Mouse (Mus musculus): ENCODE measurements at regions not wholly inside any gene's neighbourhood (a gene's known extent, or its start where the extent isn't known, plus 50 kb on each side); places are given as distances from the start of the nearest gene placed in this dataset.

DNA sequence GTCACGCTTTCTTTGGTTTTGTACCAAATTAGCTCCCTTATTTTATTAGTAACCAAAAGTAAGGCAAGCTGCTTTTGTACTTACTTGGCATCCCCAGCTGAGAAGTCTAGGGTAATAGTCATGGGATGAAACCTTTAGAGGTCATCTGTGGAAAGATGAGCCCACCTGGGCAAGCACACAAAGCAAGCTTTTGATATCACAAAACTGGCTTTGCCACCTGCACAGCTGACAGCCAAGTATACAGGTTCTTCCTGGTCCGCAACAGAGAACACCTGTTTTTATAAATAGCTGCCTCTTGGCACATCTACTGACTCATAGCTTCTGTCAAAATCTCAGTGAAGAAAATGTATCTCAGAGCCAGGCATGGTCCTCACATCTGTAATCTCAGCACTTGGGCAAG, 197.2 kb downstream of the Arl4a start:
- no peak for DNase-seq (ENCODE audit: low read depth, low spot score)

DNA sequence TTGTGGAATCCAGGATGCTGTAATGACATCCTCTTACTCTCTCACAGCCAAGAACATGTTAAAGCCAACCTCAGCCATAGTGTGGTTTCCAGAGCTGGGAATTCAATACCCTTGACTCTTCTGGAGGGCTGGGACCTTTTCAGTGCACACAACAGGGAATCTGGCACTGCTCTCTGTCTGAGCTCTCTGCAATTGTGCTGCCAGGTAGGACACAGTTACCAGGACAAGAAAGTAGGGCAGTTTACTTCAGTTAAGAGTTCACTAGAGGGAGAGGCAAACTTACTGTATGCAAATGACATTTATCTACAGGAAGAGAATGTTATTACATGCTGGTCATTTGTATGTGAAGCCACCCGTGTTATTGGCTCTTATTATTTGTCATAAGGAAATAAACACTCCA, 197.6 kb downstream of the Arl4a start:
- no peak for DNase-seq (ENCODE audit: low read depth, low spot score)

DNA sequence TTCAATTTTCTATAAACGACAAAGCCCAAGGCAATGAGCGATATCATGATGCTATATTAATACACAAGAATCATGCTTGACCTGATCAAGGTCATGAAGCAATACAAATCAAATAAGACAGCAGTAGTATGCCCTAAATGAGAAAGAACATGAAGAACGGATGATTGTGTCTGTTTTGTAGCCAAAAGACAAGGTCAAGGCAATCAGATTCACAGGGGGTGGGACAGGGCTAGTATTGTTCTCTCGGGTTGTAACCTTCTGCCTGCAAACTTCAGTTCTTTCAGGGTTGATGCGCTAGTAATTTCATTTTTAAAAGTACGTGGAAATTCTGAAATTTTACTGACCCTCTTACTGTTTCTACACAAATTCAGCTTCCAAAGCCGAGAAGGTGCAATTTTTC, 206.7 kb downstream of the Arl4a start:
- no peak for DNase-seq (ENCODE audit: low read depth, low spot score)

GRCm38 (mm10) chr12:39830530-39830929, 207.3 kb downstream of the Arl4a start:
- no peak for DNase-seq (ENCODE audit: low read depth, low spot score)

- no peak for DNase-seq (ENCODE audit: low read depth, low spot score)
Observed at GRCm38 (mm10) chr12:39822671-39823070, 215.2 kb downstream of the Arl4a start.

GRCm38 (mm10) chr12:39801536-39801935, 236.3 kb downstream of the Arl4a start:
- DNase-seq (ENCODE audit: low read depth, low spot score): no peak

DNA sequence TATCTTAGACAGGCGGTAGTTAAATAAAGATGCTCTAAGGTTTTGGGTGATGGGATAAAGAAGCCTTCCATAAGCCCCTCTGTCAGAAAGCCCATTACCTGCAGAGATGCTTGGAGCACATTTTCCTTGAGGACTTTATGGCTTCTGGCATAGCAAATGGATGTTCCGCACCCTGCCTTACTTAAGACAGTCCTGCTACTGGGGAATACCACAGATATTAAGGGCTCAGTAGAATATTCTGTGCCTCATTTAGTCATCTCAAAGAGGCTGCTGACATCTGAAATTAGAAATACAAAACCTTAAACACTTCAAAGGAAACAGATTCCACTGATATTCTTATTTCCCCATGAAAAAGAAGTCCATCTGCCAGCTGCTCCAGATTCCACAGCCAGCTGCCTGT, 240.0 kb downstream of the Arl4a start:
- DNase-seq (ENCODE audit: low read depth, low spot score): no peak

DNA sequence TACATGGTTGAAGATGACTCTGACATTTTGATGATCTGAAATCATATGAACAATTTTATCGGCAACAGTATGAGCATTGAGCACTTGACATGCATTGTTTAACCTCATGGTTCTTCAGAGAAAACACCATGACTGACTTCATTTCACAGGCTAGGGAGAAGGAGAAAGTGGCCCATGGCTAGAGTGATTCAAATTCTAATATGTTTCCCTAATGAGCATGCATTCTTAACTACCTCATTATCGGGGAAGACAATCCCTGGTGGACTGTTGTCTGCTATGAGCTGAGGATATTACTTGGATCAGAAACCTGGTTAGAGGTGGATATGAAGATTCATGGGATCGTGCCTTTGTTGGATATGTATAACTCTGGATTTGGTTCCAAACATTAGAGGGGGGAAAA, 240.9 kb downstream of the Arl4a start:
- no peak for DNase-seq (ENCODE audit: low read depth, low spot score)

DNA sequence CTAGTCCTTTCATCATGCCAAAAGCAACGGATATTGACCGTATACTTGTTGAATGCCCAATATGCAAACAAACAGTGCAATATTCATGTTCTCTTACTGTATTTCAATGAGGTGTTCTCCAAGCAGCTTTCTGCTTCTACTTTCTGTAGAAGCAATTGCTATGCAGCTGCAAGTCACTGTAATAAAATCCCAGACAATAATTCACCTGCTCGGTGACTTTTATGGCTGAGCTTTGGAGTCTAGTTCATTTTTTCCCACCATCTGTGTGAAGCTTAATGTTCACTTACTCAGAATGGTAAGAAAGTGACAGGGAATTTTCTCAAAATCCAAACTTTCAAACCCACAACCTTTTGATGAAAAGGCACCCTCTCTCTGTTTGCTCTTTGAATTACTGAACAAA, 252.8 kb downstream of the Arl4a start:
- no peak for DNase-seq (ENCODE audit: low read depth, low spot score)

DNA sequence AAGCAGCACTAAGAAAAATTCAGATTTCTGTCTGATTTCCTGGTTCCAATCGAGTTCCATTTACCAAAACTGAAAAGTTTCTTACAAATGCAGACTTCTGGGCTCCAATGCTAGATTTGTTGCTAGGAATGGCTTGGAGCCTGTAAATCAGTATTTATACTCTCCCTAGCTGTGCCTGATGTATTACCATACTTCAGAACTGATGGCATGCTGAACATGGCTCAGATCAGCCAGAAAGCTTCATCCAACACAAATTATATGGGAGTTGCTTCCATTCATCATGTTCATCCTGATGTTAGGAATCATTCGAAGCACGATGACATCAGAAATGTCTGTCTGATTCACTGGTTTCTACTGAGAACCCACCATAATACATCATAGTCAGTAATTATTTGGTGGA, 253.3 kb downstream of the Arl4a start:
- no peak for DNase-seq (ENCODE audit: low read depth, low spot score)

- DNase-seq (ENCODE audit: low read depth, low spot score): no peak
Observed at GRCm38 (mm10) chr12:39776173-39776572, 261.7 kb downstream of the Arl4a start.

DNA sequence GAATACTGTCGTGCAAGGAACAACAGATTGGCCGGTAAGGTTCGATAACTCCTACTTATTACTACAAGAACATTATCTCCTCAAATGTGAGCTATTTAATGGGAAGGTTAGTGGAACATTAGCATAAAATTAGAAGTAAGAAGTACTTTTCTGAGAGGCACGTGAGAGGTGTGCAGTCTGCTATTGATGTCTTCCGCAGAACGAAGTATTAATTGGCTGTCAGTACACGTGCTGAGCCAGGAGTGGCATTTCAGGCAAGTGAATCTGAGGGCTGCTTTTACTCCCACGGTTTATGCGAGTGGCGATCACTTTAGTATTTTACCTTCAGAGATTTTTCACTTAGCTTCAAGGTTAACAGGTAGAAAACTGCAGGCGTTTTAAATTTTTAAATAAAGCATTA, 270.8 kb downstream of the Arl4a start:
- no peak for DNase-seq (ENCODE audit: low read depth, low spot score)

GRCm38 (mm10) chr12:39763529-39763928, 274.3 kb downstream of the Arl4a start:
- no peak for DNase-seq (ENCODE audit: low read depth, low spot score)

- no peak for DNase-seq (ENCODE audit: low read depth, low spot score)
Observed at GRCm38 (mm10) chr12:39761946-39762345, 275.9 kb downstream of the Arl4a start.

DNA sequence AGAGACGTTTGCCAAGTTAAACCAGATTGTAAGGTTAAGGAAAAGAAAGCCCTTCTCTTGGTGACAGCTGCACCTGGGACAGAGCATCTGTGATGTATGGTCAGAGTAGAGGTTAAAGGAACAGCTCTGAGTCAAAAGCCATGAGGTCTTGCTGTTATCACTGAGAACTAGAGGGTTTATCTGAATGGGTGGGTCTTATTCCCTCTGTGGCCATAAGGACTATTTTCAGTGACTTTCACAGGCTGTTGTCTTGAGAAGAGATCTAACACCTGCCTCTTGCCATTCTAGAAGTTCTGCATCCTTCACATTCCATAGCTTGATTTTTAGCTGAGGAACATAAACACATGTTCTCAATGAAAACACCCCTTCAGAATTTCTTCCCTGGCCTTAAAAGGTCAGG, 276.5 kb downstream of the Arl4a start:
- no peak for DNase-seq (ENCODE audit: low read depth, low spot score)

DNA sequence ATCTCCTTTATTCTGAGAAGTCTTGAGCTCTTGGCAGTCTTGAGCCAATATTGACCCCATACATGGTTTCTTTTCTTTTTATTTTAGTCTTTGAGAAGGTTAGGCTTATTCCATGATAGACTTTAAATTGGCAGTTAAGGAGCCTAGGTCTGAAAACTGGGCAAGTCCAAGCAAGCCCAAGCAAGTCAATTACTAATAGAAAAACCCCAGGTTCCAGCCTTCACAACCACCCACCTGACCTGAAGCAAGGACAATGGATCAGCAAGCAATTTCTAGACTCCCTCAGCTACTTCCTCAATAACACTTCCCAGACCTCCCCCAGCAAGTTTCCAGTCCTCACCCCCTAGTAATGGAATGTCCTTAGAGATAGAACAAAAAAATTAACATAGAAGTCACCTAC, 279.9 kb downstream of the Arl4a start:
- no peak for DNase-seq (ENCODE audit: low read depth, low spot score)

DNA sequence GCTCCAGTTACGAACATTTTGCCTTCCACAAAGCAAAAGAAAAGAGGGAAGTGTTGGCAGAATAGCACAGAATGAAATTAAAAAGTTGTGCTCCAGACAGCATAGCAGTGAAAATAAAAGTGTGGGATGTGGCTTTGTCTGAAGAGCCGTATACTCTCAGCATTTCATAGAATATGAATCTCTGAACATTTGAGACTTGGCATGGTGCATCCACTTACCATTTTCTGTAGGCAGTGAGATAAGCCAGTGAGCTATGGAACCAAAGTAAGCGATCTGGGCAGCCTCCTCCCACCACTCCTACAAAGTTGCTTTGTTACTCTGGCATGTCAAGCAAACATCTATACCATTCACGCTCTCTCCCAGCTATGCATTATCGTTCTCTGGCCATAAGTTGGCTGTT, 286.0 kb downstream of the Arl4a start:
- no peak for DNase-seq (ENCODE audit: low read depth, low spot score)

DNA sequence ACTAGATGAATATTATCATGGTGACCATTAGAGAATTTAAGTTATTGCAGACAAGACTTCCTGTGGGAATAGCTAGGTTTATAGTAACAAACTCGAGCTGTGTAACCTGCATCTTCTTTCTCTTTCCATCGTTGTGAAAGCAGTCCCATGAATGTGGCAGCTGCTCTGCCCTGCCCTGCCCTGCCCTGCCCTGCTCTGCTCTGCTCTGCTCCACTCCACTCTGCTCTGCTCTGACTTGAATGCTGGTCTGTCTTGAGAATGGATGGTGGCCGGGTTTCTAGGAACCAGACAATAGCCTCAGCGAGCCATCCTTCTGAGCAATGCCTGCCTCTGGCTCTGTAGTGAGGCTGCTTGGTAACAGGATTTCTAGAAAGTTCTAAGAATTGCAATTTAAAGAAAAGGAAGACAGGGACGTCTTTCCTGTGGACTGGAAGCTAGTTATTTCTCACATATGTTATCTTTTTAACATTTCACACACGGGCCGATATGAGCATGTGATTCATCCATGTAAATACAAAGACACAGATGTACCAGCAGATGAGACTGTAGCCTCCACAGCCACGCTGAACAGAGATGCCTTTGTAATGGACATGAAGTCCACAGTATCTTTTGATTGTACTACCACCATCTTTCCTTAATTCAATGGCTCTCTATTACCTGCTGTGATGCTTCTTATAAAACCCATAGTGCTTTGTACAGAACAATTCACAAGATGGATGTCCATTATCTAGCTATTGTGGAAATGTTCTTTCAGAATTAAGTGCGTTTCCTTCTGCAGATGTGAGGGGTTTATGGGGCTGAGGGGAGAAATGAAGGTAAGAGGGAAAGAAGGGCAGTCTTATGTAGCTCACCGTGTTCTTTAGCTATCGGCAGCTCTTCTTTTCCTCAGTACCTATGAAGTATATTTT, 295.4 kb downstream of the Arl4a start:
- DNase-seq (ENCODE audit: low read depth, low spot score): no peak

- no peak for DNase-seq (ENCODE audit: low read depth, low spot score)
Observed at GRCm38 (mm10) chr12:39741051-39741847, 296.6 kb downstream of the Arl4a start.

- no peak for DNase-seq (ENCODE audit: low read depth, low spot score)
Observed at GRCm38 (mm10) chr12:39736966-39737365, 300.9 kb downstream of the Arl4a start.

DNA sequence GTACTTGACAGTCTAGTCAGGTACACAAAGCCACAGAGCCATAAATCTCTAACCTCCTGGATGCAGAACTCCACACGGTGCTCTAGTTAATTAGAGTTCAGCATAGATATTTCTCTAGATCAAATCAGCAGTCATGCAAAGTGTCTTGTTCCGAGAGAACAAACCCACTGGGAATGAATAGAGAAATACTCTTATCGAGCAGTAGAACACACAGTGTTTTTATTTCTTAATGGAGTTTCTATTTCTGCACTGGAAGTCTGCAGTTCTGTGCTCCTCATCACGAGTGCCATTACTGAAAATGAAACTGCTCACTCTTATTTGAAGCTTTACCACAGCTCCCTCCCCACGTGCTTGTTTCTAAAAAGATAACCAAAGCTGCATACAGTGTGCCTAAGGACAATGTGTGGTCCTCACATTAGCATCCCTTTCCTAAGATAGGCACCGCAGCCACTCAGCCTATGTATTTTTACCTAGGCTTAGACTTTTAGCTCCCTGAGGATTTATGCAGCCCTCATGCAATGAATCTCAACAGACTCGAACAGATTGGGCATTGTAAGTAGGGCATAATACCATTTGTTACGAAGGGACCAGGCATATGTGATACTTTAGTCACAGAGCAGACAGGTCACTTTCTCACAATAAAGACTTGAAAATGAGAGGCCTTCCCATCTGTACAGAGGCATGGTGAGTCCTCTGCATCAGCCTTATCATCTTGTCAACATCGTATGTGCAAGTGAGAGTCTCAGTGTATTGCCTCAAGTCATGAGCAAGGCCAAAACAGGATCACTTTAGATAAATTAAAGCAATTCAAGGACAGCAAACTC, 301.5 kb downstream of the Arl4a start:
- DNase-seq (ENCODE audit: low read depth, low spot score): no peak

- no peak for DNase-seq (ENCODE audit: low read depth, low spot score)
Observed at GRCm38 (mm10) chr12:39734176-39734575, 303.6 kb downstream of the Arl4a start.
